Mouse (Mus musculus) neural tube, embryonic 15.5 days (tissue): Measurements from ENCODE around the gene Kmt2e. TPM values are rescaled to one million over a fixed set of nuclear protein-coding genes. Genes with fewer than 3 reads are reported as not detected.

Experiments used
- ATAC-seq: fragments of 200-750 bp; cut with Nextera tagmentation; 2 replicates; pipeline ENCODE4 v1.8.0; 2017; ENCODE audit warnings: mild to moderate bottlenecking, moderate TSS enrichment, moderate library complexity; ENCODE audit not compliant: low FRiP score
- H3K27ac ChIP-seq: fragments of 300-500 bp; sonication (generic); replicated peaks from 2 replicates; pipeline ENCODE4 v1.5.1; 2015; ENCODE audit warnings: mild to moderate bottlenecking, inconsistent platforms
- H3K27me3 ChIP-seq: fragments of 300-500 bp; sonication (generic); replicated peaks from 2 replicates; pipeline ENCODE4 v1.6.1; 2015; ENCODE audit warnings: inconsistent platforms
- H3K36me3 ChIP-seq: fragments of 300-500 bp; sonication (generic); 2 replicates; pipeline ENCODE4 v1.6.1; 2015; ENCODE audit warnings: inconsistent platforms
- H3K4me1 ChIP-seq: fragments of 300-500 bp; sonication (generic); 2 replicates; pipeline ENCODE4 v1.6.1; 2015; ENCODE audit warnings: inconsistent platforms
- H3K4me2 ChIP-seq: fragments of 300-500 bp; sonication (generic); 2 replicates; pipeline ENCODE4 v1.6.1; 2015; ENCODE audit warnings: inconsistent platforms, mild to moderate bottlenecking, moderate library complexity
- H3K4me3 ChIP-seq: fragments of 300-500 bp; sonication (generic); replicated peaks from 2 replicates; pipeline ENCODE4 v1.5.1; 2015; ENCODE audit warnings: mild to moderate bottlenecking, inconsistent platforms
- H3K9ac ChIP-seq: fragments of 300-500 bp; sonication (generic); replicated peaks from 2 replicates; pipeline ENCODE4 v1.6.1; 2015; ENCODE audit warnings: mild to moderate bottlenecking, inconsistent platforms
- H3K9me3 ChIP-seq: fragments of 300-500 bp; sonication (generic); replicated peaks from 2 replicates; pipeline ENCODE4 v1.6.1; 2016; ENCODE audit warnings: inconsistent platforms
- WGBS: fragments of 180-500 bp; shearing (Covaris S2); methylation state at CpG from one replicate; pipeline ENCODE4 v1.1.7; 2015; ENCODE audit warnings: mixed read lengths; 5-methylcytosine and 5-hydroxymethylcytosine counted together
- polyA plus RNA-seq: library from polyadenylated mRNA; unstranded; fragments of >200 nt; fragmentation: Nextera tagmentation; extraction: Ambion mirVana; gene quantifications from 2 replicates; pipeline ENCODE4 v1.2.1, GENCODE M21; 2015

Kmt2e gene
- polyA plus RNA-seq: 137 and 147 TPM in 2 replicates

DNA sequence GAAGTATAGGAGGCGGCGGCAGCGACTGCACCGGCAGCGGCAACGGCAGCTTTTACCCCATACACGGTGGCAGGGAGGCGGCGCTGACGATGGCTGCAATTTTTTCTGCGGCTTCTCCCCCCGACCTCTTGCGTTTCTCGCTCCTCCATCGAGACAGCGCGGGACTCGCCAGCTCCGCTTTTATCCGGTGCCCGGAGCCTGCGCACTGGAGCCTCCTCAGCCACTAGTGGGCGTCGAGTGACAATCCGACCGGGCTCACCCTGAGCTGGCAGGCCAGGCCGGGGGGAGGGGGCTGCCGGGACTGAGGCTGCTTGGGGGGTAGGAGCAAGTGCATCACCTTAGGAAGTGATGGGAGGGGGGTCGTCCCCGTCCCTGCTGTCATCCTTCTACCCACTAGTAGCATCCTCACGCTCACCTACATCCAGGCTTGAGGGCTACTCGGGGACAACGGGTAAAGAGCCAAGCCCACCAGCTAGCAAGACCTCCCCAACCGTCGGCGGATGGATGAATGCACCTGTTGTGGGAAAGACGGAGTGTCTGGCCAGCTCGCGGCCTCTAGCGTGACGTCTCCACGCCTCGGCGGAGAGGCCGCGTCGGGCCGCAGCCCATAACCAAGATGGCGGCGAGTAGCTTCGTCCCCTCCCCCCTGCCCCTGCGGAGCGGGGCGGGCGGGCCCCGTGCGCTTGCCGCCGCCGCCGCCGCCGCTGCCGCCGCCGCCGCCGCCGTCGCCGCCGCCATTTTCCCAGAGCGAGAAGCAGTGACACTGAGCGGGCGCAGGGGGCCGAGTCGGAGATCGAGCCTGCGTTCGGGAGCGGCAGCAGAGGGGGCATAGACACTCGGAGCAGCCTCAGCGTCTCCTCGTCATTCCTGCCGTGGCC, at the start of gene Kmt2e:
Gene Kmt2e (plus strand): TSS at position 722 of the 878 bp plus-strand sequence.
- Histone ChIP-seq H3K27ac (peak within 1 kb of the TSS; percentile 100), H3K36me3 (no peaks in the 10 kb centered on the region), H3K9me3 (no peaks in the 10 kb centered on the region), H3K4me3 (peak within 1 kb of the TSS; percentile 81), H3K9ac (peak within 1 kb of the TSS; percentile 100), H3K4me1 (peaks cover 22% of the 10 kb centered on the region), H3K4me2 (peak within 1 kb of the TSS; percentile 71), H3K27me3 (no peaks in the 10 kb centered on the region)
- peak; percentile 83 for ATAC-seq
- WGBS: under 1% methylated on average over 75 of the region's 85 CpGs

DNA sequence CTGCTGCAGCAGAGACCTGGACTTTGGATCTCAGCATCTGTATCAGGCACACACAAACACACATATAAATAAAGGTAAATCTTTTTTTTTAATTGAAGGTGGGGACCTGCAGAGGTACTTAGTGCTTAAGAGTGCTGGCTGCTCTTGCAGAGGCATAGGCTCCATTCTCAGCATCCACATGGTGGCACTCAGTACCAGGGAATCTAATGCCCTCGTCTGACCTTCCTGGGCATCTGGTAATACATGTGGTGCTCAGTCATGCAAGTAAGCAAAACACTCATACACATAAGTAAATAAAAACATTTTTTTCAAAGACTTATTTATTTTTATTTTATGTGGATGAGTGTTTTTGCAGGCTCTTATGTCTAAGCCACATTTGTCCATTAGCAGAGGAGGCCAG, 49.1 kb upstream of the Kmt2e start:
- WGBS: 78% methylated on average over 1 of the region's 1 CpGs
- no peaks in the 10 kb centered on the region for H3K27me3 ChIP-seq
- no peak for ATAC-seq

DNA sequence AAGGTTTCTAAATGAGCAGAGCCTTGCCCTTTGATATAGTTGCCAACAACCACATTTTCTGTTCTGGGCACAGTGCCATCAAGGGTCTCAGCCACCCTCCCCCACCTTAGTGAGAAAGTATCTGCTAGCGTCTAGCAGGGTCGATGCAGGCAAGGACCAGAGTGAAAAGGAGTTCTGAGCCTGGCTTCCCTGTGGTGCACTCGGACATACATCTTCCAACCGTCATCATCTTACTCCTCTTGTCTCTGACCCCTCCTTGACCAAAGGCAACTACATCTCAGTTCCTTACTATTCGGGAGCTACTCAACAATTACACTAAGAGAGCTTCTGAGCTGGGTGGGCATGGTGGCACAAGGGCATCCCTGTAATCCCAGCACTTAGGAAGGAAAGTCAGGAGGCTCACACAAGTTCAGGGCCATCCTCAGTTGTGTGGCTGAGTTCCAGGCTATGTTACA, 48.5 kb upstream of the Kmt2e start:
- H3K9ac ChIP-seq: no peak overlapping the region
- no peaks in the 10 kb centered on the region for H3K9me3 ChIP-seq
- H3K27me3 ChIP-seq: no peaks in the 10 kb centered on the region
- peak; percentile 22; the same call in 1 of the 2 replicates for ATAC-seq
- peaks cover 23% of the 10 kb centered on the region for H3K4me1 ChIP-seq
- peak overlapping the region; percentile 13 for H3K4me2 ChIP-seq
- whole genome bisulfite sequencing: 31% methylated on average over 5 of the region's 5 CpGs
- H3K4me3 ChIP-seq: no peak overlapping the region
- 0 out of 2 replicates have a peak overlapping the region, but pooled peaks have one; percentile 41 for H3K27ac ChIP-seq
- H3K36me3 ChIP-seq: no peaks in the 10 kb centered on the region

More for the DNA sequence above, 49.1 kb upstream of the Kmt2e start:
- H3K4me1 ChIP-seq: peaks cover 23% of the 10 kb centered on the region
- H3K4me3 ChIP-seq: no peak overlapping the region
- no peak overlapping the region for H3K4me2 ChIP-seq
- no peak overlapping the region for H3K9ac ChIP-seq
- H3K9me3 ChIP-seq: no peaks in the 10 kb centered on the region
- no peak overlapping the region for H3K27ac ChIP-seq
- H3K36me3 ChIP-seq: no peaks in the 10 kb centered on the region

DNA sequence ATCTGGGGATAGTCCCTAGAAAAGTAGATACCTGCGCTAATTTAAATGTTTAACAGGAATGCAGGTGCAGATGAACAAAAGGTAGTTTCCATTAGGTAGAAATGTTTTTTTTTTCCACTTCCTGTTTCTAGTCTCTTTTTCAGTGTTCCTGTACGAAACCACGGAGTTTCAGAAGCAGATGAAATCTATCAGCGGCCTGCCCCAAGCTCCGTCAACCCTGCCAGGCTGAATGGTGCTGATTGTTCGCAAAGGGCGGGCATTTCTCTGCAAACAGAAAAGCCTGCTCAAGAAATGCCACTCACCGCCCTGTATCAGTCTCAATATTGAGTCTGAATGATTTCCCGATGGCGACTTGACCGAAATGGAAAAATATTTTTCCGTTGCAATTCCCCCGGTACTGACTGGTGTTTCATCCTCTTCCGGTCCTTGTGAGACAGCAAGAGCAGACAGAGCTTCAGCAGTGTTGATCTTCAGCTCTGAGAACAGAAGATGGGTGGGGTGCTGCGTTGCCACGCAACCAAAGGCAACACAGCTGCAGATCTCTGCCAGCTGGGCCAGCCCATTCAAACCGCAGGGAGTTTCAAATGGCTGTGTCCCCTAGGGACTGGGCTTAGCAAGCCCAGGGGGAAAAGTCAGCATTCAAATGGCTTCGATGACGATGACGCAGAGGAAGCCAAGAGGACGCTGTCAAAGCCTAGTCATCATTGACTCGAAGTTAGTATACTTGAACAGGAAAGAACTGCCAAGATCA, 47.5 kb upstream of the Kmt2e start:
- H3K9me3 ChIP-seq: no peaks in the 10 kb centered on the region
- H3K4me2 ChIP-seq: peak overlapping the region; percentile 66
- peak overlapping the region; percentile 85 for H3K27ac ChIP-seq
- peak overlapping the region; percentile 49 for H3K9ac ChIP-seq
- ATAC-seq: peak; percentile 92
- H3K27me3 ChIP-seq: no peaks in the 10 kb centered on the region
- H3K36me3 ChIP-seq: no peaks in the 10 kb centered on the region
- peak overlapping the region; percentile 45 for H3K4me3 ChIP-seq
- 2% methylated on average over 22 of the region's 22 CpGs for WGBS
- H3K4me1 ChIP-seq: peaks cover 28% of the 10 kb centered on the region

DNA sequence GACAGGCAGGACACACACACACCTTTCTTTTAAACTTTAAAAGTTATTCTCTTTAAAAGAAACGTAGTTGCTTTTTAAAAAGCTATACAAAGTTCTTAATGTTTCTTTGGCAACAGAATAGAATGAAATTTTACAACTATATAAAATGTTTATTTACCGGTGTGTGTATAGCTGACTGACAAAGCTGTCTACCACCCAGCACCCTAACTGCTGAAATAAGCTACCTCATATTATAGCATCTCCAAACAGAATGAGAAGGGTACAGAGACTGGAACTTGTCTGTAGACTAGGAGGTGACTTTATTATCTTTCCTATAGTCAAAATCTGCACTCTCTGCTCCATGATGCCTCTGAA, 47.0 kb upstream of the Kmt2e start:
- Histone ChIP-seq H3K4me1 (peaks cover 29% of the 10 kb centered on the region), H3K36me3 (no peaks in the 10 kb centered on the region), H3K27ac (0 out of 2 replicates have a peak overlapping the region, but pooled peaks have one; percentile 85), H3K9me3 (no peaks in the 10 kb centered on the region), H3K9ac (no peak overlapping the region), H3K4me2 (peak overlapping the region; percentile 66), H3K4me3 (peak overlapping the region; percentile 45), H3K27me3 (no peaks in the 10 kb centered on the region)
- 51% methylated on average over 2 of the region's 2 CpGs for WGBS
- ATAC-seq: no peak

DNA sequence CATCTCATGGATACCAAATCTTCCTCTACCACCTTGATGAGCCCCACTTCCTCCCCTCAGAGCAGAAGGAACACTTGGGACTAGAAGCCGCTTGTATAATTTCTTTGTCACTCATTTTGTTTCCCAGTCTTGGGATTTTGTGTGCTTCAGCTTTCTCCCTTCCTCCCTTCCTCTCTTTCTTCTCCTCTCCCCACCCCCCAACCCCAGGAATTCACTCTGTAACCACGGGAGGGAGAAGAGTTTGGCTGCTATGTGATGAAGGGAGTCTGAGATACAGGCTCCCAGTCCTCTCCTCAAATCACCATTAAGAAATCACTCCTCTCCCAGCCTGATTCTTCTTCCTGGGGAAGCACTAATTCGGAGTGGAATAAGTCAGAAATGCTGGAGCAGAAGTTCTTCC, 46.1 kb upstream of the Kmt2e start:
- no peak for ATAC-seq
- H3K27me3 ChIP-seq: no peaks in the 10 kb centered on the region
- no peak overlapping the region for H3K9ac ChIP-seq
- H3K27ac ChIP-seq: no peak overlapping the region; the same call in 1 of the 2 replicates
- H3K9me3 ChIP-seq: no peaks in the 10 kb centered on the region
- H3K4me1 ChIP-seq: peaks cover 29% of the 10 kb centered on the region
- WGBS: 43% methylated on average over 3 of the region's 3 CpGs
- no peak overlapping the region for H3K4me2 ChIP-seq
- H3K36me3 ChIP-seq: no peaks in the 10 kb centered on the region
- no peak overlapping the region for H3K4me3 ChIP-seq

DNA sequence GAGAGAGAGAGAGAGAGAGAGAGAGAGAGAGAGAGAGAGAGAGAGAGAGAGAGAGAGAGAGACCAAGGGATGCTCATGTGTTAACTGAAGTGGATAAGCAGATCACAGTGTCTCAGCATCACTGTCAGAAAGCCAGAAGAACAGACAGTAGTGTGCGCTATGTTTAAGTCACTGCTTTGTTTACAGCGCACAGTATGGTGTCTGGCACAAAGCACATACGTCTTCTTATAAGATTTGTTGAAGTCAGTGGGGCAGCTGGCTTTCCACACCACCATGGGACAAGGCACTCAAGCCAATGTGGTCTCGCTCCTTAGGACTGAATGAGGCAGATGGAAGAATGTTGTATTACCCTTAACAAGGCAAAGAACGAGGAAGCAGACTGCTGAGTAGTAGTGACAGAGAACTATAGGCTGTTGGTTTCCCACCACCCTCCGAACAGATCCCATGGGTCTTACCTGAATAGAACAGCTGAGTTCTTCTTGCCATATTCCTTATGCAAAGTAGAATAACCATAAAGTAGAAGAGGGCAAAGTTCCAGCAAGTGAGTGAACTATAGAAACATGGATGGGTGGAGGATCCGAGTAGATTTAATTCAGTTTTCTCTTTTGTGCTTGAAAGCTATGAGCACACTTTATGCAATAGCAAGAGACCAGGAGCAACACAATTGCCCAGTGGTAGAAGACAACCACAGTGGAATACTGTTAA, 44.5 kb upstream of the Kmt2e start:
- H3K27ac ChIP-seq: no peak overlapping the region
- no peak overlapping the region for H3K4me2 ChIP-seq
- no peaks in the 10 kb centered on the region for H3K27me3 ChIP-seq
- H3K4me3 ChIP-seq: no peak overlapping the region
- no peaks in the 10 kb centered on the region for H3K9me3 ChIP-seq
- H3K36me3 ChIP-seq: no peaks in the 10 kb centered on the region
- no peak overlapping the region for H3K9ac ChIP-seq
- WGBS: 72% methylated on average over 7 of the region's 7 CpGs
- H3K4me1 ChIP-seq: peaks cover 29% of the 10 kb centered on the region
- ATAC-seq: no peak

DNA sequence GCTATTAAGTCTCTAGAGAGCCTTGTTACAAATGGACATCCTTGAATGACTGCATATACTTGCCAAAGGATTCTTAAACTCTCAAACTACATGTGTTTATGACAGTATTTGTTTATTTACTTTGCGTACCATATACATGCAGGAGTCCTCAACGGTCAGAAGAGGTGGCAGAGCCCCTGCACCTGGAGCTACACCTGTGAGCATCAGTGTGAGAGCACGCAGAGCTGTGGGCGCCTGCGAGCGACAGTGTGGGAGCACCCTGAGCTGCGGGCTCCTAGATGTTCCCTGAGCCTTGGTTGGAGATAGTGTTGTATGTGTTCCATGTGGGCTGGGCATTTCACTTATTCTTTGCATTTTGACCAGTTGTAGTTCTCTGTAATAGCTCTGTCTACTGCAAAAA, 42.5 kb upstream of the Kmt2e start:
- WGBS: 93% methylated on average over 7 of the region's 7 CpGs
- Histone ChIP-seq H3K9ac (no peak overlapping the region), H3K27ac (no peak overlapping the region), H3K4me3 (no peak overlapping the region), H3K4me2 (no peak overlapping the region), H3K9me3 (no peaks in the 10 kb centered on the region), H3K36me3 (no peaks in the 10 kb centered on the region), H3K27me3 (no peaks in the 10 kb centered on the region), H3K4me1 (peaks cover 20% of the 10 kb centered on the region)
- no peak for ATAC-seq

DNA sequence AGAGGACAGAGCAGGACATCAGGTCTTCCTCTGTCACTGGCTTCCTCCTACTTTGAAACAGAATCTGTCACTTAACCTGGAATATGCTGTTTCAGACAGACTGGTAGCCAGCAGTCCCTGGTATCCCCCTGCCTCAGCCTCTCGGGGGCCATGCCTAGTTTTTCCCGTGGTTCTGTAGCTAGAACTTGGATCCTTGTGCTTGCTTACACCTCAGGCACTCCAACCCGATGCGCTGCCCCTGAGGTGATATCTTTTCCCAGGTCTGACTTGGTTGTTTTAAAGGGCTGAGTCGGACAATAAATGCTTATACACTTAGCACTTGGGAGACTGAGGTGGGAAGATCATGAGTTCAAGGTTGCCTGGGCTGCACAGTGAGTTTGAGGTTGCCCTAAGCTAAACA, 40.4 kb upstream of the Kmt2e start:
- 94% methylated on average over 5 of the region's 5 CpGs for WGBS
- Histone ChIP-seq H3K4me1 (0 out of 2 replicates have a peak, but pooled peaks cover 7% of the 10 kb centered on the region), H3K9ac (no peak overlapping the region), H3K27ac (no peak overlapping the region), H3K4me3 (no peak overlapping the region), H3K36me3 (no peaks in the 10 kb centered on the region), H3K27me3 (no peaks in the 10 kb centered on the region), H3K4me2 (no peak overlapping the region), H3K9me3 (no peaks in the 10 kb centered on the region)
- ATAC-seq: no peak

DNA sequence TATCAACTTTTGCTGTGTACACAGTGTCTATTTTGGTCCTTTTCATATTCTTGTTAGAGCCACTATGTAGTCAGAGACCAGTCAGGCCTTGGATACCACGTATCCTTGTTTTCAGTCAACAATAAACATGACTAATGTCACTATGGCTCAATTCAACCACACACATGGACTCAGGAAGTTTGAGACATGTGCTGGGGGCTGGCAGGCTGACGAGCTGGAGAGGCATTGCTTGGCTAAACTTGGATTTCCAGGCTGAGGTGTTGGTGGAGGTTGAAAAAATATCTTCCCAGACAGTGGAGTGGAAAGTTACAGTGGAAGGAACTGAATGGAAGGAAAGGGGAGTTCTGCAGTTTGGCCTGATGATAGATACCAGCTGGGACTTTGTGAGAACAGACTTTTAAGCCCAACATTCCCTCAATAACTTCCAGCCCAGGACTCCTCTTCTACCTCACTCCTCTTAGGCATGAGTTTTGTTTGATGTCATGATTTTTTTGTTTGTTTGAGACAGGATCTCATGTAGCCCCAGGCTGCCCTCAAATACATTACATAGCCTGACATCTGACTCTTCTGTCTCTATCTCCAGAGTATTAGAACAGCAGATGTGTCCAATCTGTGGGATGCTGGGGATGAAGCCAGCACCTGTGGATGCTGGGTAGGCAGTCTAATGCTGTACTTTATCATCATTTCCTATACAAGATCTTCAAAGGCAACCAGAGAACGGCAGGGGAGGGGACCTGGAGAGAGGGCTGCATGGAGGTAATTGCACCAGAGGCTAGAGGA, 39.7 kb upstream of the Kmt2e start:
- 0 out of 2 replicates have a peak overlapping the region, but pooled peaks have one; percentile 33 for H3K27ac ChIP-seq
- H3K9ac ChIP-seq: no peak overlapping the region
- no peaks in the 10 kb centered on the region for H3K27me3 ChIP-seq
- H3K4me3 ChIP-seq: no peak overlapping the region
- H3K9me3 ChIP-seq: no peaks in the 10 kb centered on the region
- H3K4me1 ChIP-seq: 0 out of 2 replicates have a peak, but pooled peaks cover 7% of the 10 kb centered on the region
- ATAC-seq: no peak
- WGBS: 65% methylated on average over 3 of the region's 3 CpGs
- H3K36me3 ChIP-seq: no peaks in the 10 kb centered on the region
- H3K4me2 ChIP-seq: no peak overlapping the region

DNA sequence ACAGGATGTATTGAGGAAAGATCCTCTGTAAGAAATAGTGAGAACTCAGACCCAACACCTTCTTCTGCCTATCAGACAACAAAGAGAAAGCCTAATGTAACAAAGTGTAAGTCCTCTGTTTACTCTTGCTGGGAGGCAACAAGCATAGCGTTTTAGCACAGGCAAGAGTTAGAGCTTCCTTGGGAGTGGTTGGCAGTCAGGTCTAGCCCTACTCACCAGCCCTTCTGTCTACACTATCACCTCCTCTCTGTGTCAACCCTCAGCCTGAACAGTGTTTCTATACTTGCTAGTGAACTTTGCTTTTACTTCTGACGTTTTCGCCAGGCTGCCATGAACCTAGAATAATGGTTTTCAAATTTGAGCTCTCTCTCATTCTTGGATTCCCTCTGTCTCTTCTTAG, 38.5 kb upstream of the Kmt2e start:
- H3K9me3 ChIP-seq: no peaks in the 10 kb centered on the region
- no peaks in the 10 kb centered on the region for H3K36me3 ChIP-seq
- 0 out of 2 replicates have a peak, but pooled peaks cover 7% of the 10 kb centered on the region for H3K4me1 ChIP-seq
- no peaks in the 10 kb centered on the region for H3K27me3 ChIP-seq
- H3K9ac ChIP-seq: no peak overlapping the region
- H3K4me3 ChIP-seq: no peak overlapping the region
- WGBS: 82% methylated on average over 3 of the region's 3 CpGs
- no peak for ATAC-seq
- no peak overlapping the region for H3K4me2 ChIP-seq
- no peak overlapping the region for H3K27ac ChIP-seq
